Mouse (Mus musculus): ENCODE results near the gene Yif1a.
A peak's percentile ranks its signal among the peaks of the same experiment; 100 is the strongest.
"Not testable (repeated sequence)": the region's sequence is repeated elsewhere in the genome, so short reads cannot be mapped to it uniquely, and the experiment has no call there.

The Yif1a gene

GRCm38 (mm10) chr19:5086533-5086932, 1.8 kb upstream of the Yif1a start:
- not testable (repeated sequence) for DNase-seq

- no peak for DNase-seq
Observed at GRCm38 (mm10) chr19:5089324-5089723, 986 bp downstream of the Yif1a start.

GRCm38 (mm10) chr19:5092083-5092482, 3.7 kb downstream of the Yif1a start:
- no peak for DNase-seq

GRCm38 (mm10) chr19:5093481-5094242, 5.3 kb downstream of the Yif1a start:
- no peak for DNase-seq

GRCm38 (mm10) chr19:5094243-5094632, 5.9 kb downstream of the Yif1a start:
- peak; percentile 92 to 93 for DNase-seq

GRCm38 (mm10) chr19:5094746-5095417, 6.5 kb downstream of the Yif1a start:
- no peak for DNase-seq

GRCm38 (mm10) chr19:5095887-5096474, 7.6 kb downstream of the Yif1a start:
- DNase-seq: no peak

GRCm38 (mm10) chr19:5097521-5098362, 9.4 kb downstream of the Yif1a start:
- no peak for DNase-seq

GRCm38 (mm10) chr19:5098363-5099143, 10.2 kb downstream of the Yif1a start, which contains the start of gene Cnih2:
Gene Cnih2 (minus strand): TSS chr19:5098521.
- peak; percentile 72 to 75 for DNase-seq

GRCm38 (mm10) chr19:5106074-5106473, 17.7 kb downstream of the Yif1a start:
- no peak for DNase-seq

- DNase-seq: peak; percentile 99
Observed at GRCm38 (mm10) chr19:5106731-5107191, 18.4 kb downstream of the Yif1a start, which contains the start of gene Rab1b. Gene Rab1b (minus strand): TSS chr19:5107072.

- no peak for DNase-seq
Observed at GRCm38 (mm10) chr19:5107556-5108270, 19.4 kb downstream of the Yif1a start.

- peak in 1 of 2 experiments; percentile 57 for DNase-seq
Observed at GRCm38 (mm10) chr19:5108271-5108575, 19.9 kb downstream of the Yif1a start.

GRCm38 (mm10) chr19:5108702-5109101, 20.4 kb downstream of the Yif1a start:
- DNase-seq: no peak

GRCm38 (mm10) chr19:5109659-5110453, 21.5 kb downstream of the Yif1a start:
- peak in 1 of 2 experiments; percentile 33 for DNase-seq

GRCm38 (mm10) chr19:5113783-5114182, 25.4 kb downstream of the Yif1a start:
- no peak for DNase-seq

GRCm38 (mm10) chr19:5117494-5118383, 29.4 kb downstream of the Yif1a start:
- peak; percentile 93 to 96 for DNase-seq

- DNase-seq: no peak
Observed at GRCm38 (mm10) chr19:5118384-5118698, 30.0 kb downstream of the Yif1a start, which contains the start of gene Klc2. Gene Klc2 (minus strand): TSS chr19:5118560.

GRCm38 (mm10) chr19:5122492-5122891, 34.2 kb downstream of the Yif1a start:
- DNase-seq: no peak
